Mouse (Mus musculus): ENCODE results near the gene Dmrtc2. TPM values are rescaled to one million over a fixed set of nuclear protein-coding genes. Genes with fewer than 3 reads are reported as not detected.

Gene Dmrtc2
- not detected in 2 replicates for polyA plus RNA-seq (2015; fragmentation: Nextera tagmentation; extraction: Ambion mirVana)

DNA sequence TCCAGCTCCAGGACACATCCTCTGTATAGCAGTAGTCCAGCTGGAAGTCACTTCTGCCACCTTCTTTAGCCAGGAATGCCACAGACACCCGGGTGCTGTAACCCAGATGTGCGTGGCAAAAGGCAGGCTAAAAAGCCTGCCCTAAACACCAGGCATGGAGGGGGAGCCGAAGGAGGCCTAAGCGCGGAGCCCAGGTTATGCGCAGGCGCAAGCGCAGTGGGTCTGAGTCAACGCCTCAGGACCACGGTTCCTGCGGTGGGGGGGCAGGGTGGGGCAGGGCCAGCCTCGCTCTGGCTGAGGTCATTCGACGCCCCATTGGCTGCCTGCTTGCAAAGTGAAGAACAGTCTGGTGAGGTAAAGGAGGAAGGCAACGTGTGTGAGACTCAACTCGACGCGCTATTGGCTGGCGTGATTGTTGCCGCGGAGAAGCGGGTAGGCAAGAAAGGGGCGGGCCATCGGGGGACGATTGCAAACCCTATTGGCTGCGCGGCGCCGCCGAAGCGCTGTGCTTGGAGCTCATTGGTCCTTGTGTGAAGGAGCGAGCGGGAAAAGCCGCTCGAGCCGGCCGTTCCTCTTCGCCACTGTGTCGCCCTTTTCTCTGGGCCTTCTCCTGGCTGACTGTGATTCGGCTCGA lies at the start of gene Dmrtc2, which contains the start of gene Lypd4:
Gene Dmrtc2, plus strand, starts transcription at position 526 of the 634 bp plus-strand sequence.
Gene Lypd4, minus strand, starts transcription at position 410 of the 634 bp plus-strand sequence.

DNA sequence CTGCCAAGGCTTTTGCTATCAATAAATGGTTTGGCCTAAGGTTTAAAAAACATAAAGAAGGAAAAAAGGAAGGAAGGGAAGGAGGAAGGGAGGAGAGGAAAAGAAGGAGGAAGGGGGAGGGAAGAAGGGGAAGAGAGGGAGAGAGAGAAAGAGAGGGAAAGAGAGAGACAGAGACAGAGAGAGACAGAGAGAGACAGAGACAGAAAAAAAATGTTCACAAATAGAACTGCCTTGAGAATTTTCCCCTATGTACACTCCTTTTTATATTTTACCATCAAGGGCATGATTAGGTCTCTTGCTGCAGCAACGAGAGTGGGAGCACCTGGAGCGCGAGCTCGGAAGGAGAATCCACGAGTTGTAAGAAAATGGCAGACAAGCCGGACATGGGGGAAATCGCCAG lies 7.9 kb upstream of the Dmrtc2 start, which contains the start of gene Gm9844:
Gene Gm9844, plus strand, starts transcription at position 301 of the 400 bp plus-strand sequence.

DNA sequence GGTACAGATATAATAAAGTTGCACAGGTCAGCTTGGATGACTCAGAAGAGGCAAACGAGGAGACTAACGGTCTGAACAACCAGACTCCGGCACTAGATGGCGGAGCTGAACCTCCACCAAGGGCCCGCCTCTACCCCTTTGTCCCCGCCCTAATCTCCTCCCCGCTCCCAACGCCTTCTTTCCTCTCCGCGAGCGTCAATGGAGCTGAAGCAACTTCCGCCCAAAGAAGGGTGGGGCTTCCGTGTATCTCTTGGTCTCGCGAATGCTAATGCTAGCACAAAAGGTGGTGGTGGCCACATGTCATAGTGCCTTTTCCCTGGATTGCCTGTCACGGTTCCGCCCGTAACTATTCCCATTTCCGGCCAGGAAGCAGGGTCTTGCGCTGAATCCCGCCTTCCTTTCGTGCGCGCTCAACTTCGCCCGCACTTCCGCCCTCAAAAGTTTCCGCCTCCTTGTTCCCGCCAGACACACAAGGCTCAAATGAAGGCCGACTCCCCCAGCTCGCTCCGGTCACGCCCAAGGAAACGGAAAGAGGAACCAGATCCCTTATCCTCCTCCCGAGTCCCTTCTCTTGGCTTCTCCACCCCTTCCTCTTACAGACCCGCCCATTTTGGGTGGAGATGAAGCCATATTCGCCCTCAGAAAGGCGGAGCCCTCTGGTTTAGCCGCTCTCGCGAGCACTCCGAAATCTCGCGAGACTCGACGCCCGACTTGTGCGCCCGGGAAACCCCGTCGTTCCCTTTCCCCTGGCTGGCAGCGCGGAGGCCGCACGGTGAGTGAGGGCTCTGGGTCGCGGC lies 14.2 kb downstream of the Dmrtc2 start, which contains the start of gene Rps19:
Gene Rps19, plus strand, starts transcription at position 476 of the 797 bp plus-strand sequence.

DNA sequence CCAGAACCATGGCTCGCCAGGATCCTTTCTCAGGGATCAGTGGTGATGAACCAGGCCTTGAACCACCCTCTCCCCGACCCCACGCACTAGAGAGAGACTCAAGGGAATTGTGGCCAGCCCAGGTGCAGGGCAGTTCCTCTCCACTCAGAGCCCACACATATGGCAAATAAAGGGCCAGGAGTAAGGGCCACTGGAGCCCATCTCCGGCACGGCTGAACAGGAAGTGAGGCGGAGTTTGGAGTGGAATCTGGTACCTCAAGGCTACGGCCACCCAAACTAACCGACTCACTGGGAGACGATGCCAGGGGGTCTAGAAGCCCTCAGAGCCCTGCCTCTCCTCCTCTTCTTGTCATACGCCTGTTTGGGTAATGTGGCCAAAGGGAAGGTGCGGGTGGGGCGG lies 27.4 kb downstream of the Dmrtc2 start, which contains the start of gene Cd79a:
Gene Cd79a, plus strand, starts transcription at position 158 of the 400 bp plus-strand sequence.

DNA sequence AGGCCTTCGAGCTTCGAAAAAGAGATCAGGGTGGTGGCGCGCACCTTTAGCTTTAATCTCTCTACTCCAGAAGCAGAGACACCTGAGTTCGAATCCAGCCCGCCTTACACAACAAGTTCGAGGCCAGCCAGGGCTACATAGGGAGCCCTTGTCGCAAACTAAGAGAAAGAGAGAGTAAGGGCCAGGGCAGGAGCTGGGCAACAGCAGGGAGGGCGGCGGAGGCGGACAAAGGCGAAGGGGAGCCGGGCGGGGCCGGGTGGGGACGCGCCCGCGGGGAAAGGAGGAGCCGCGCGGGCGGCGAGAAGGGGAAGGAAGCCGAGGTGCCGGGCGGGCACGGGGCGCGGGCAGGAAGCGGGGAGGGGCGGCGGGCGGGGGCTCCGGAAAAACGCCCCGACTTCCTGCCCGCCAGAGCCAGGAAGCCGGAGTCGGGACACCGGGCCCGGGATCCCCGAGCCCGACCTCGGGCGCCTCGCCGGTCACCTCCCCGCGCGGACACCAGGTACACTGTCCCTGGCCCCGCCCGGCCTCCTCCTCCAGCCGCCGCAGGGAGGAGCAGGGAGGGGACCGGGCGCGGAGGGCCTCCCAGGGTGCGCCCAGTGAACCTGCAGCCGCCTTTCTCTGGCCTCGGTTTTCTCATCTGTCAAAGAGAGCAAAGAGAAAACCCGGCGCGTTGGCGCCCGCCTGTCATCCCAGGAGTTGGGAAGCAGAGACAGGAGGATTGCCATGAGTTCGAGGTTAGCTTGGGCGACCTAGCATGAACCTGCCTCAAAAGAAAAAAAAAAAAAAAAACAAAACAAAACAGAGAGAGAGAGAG lies 33.0 kb downstream of the Dmrtc2 start, which contains the start of gene Arhgef1:
Gene Arhgef1, plus strand, starts transcription at position 283 of the 814 bp plus-strand sequence.

Other genes with a start within 250 kb of the Dmrtc2 start
- 0.10 TPM in 1 of 2 replicates, not detected in the other for gene Lypd3, start 233.5 kb upstream of the Dmrtc2 start, polyA plus RNA-seq (2015; fragmentation: Nextera tagmentation; extraction: Ambion mirVana)
- not detected in 2 replicates for gene Tex101, start 193.4 kb upstream of the Dmrtc2 start, polyA plus RNA-seq (2015; fragmentation: Nextera tagmentation; extraction: Ambion mirVana)
- gene BC049730, start 160.8 kb upstream of the Dmrtc2 start, polyA plus RNA-seq (2015; fragmentation: Nextera tagmentation; extraction: Ambion mirVana), result not detected in 2 replicates
- not detected in 2 replicates for gene Gm4763, start 143.1 kb upstream of the Dmrtc2 start, polyA plus RNA-seq (2015; fragmentation: Nextera tagmentation; extraction: Ambion mirVana)
- 23.7 and 40.3 TPM in 2 replicates for gene Cd177, start 109.7 kb upstream of the Dmrtc2 start, polyA plus RNA-seq (2015; fragmentation: Nextera tagmentation; extraction: Ambion mirVana)
- 12.4 and 21.1 TPM in 2 replicates for gene Ceacam10, start 92.9 kb upstream of the Dmrtc2 start, polyA plus RNA-seq (2015; fragmentation: Nextera tagmentation; extraction: Ambion mirVana)
- 5.9 and 6.7 TPM in 2 replicates for gene Gm9844, start 7.8 kb upstream of the Dmrtc2 start, polyA plus RNA-seq (2015; fragmentation: Nextera tagmentation; extraction: Ambion mirVana)
- gene Lypd4, start 116 bp upstream of the Dmrtc2 start, polyA plus RNA-seq (2015; fragmentation: Nextera tagmentation; extraction: Ambion mirVana), result not detected in 2 replicates
- gene Rps19, start 14.3 kb downstream of the Dmrtc2 start, polyA plus RNA-seq (2015; fragmentation: Nextera tagmentation; extraction: Ambion mirVana), result 2,329 and 2,383 TPM in 2 replicates
- 41.4 and 57.4 TPM in 2 replicates for gene Cd79a, start 27.3 kb downstream of the Dmrtc2 start, polyA plus RNA-seq (2015; fragmentation: Nextera tagmentation; extraction: Ambion mirVana)
- 95.4 and 107 TPM in 2 replicates for gene Arhgef1, start 32.9 kb downstream of the Dmrtc2 start, polyA plus RNA-seq (2015; fragmentation: Nextera tagmentation; extraction: Ambion mirVana)
- gene Gm4881, start 74.4 kb downstream of the Dmrtc2 start, polyA plus RNA-seq (2015; fragmentation: Nextera tagmentation; extraction: Ambion mirVana), result not detected in 2 replicates
- 128 and 155 TPM in 2 replicates for gene Rabac1, start 102.7 kb downstream of the Dmrtc2 start, polyA plus RNA-seq (2015; fragmentation: Nextera tagmentation; extraction: Ambion mirVana)
- gene Atp1a3, start 135.9 kb downstream of the Dmrtc2 start, polyA plus RNA-seq (2015; fragmentation: Nextera tagmentation; extraction: Ambion mirVana), result 3.6 and 5.3 TPM in 2 replicates
- gene Grik5, start 202.3 kb downstream of the Dmrtc2 start, polyA plus RNA-seq (2015; fragmentation: Nextera tagmentation; extraction: Ambion mirVana), result 1.8 and 2.3 TPM in 2 replicates
- gene Zfp574, start 202.5 kb downstream of the Dmrtc2 start, polyA plus RNA-seq (2015; fragmentation: Nextera tagmentation; extraction: Ambion mirVana), result 11.1 and 11.5 TPM in 2 replicates